Mouse (Mus musculus) liver, embryonic 14.5 days (tissue): ENCODE measurements around the gene Upb1.

Experiments used
- CTCF ChIP-seq: IDR thresholded peaks from 2 replicates; pipeline ENCODE4 v1.5.1; 2016; ENCODE audit warnings: antibody characterized with exemption, low read depth, control low read depth
- EP300 ChIP-seq: IDR thresholded peaks from 2 replicates; pipeline ENCODE4 v1.6.1; 2016; ENCODE audit warnings: antibody characterized with exemption, low read depth

GRCm38 (mm10) chr10:75479955-75480354, 79.0 kb downstream of the Upb1 start:
- TF ChIP-seq CTCF (no peak), EP300 (no peak)
